Mouse (Mus musculus) lung, postnatal 0 days (tissue): ENCODE data around the gene Slc35e3. TPM values are rescaled to one million over a fixed set of nuclear protein-coding genes. Genes with fewer than 3 reads are reported as not detected.

Experiments used
- ATAC-seq: fragments of 200-750 bp; cut with Nextera tagmentation; 2 replicates; pipeline ENCODE4 v1.8.0; 2017; ENCODE audit warnings: moderate library complexity
- DNase-seq: peaks from one replicate; pipeline ENCODE4 v3.0.0-alpha.2; 2016; ENCODE audit warnings: low spot score
- H3K27ac ChIP-seq: fragments of 300-500 bp; sonication (generic); 2 replicates; pipeline ENCODE4 v1.5.1; 2014; ENCODE audit warnings: antibody characterized with exemption, mild to moderate bottlenecking, low read length, mixed read lengths
- H3K27me3 ChIP-seq: fragments of 300-500 bp; sonication (generic); replicated peaks from 2 replicates; pipeline ENCODE4 v1.6.1; 2014; ENCODE audit warnings: low read length, mixed read lengths; ENCODE audit not compliant: insufficient read depth
- H3K36me3 ChIP-seq: fragments of 300-500 bp; sonication (generic); 2 replicates; pipeline ENCODE4 v1.6.1; 2014; ENCODE audit warnings: low read length, mixed read lengths; ENCODE audit not compliant: insufficient read depth
- H3K4me1 ChIP-seq: fragments of 300-500 bp; sonication (generic); 2 replicates; pipeline ENCODE4 v1.6.1; 2014; ENCODE audit warnings: antibody characterized with exemption, low read depth, low read length, mixed read lengths; ENCODE audit not compliant: insufficient read depth
- H3K4me2 ChIP-seq: fragments of 300-500 bp; sonication (generic); replicated peaks from 2 replicates; pipeline ENCODE4 v1.6.1; 2014; ENCODE audit warnings: low read depth, mild to moderate bottlenecking, low read length, moderate library complexity, mixed read lengths
- H3K4me3 ChIP-seq: fragments of 300-500 bp; sonication (generic); 2 replicates; pipeline ENCODE4 v1.5.1; 2014; ENCODE audit warnings: low read depth, low read length
- H3K9ac ChIP-seq: fragments of 300-500 bp; sonication (generic); replicated peaks from 2 replicates; pipeline ENCODE4 v1.6.1; 2014; ENCODE audit warnings: low read depth, mild to moderate bottlenecking
- H3K9me3 ChIP-seq: fragments of 300-500 bp; sonication (generic); 2 replicates; pipeline ENCODE4 v1.6.1; 2016; ENCODE audit warnings: low read length, mixed read lengths
- CTCF ChIP-seq: IDR thresholded peaks from 2 replicates; pipeline ENCODE4 v1.5.1; 2016; ENCODE audit warnings: antibody characterized with exemption, mild to moderate bottlenecking
- EP300 ChIP-seq: IDR thresholded peaks from 2 replicates; pipeline ENCODE4 v1.6.1; 2016; ENCODE audit warnings: antibody characterized with exemption, mild to moderate bottlenecking, control low read depth
- WGBS: fragments of 180-500 bp; shearing (Covaris S2); extraction: QIAGEN DNeasy Blood & Tissue Kit; methylation state at CpG from one replicate; pipeline ENCODE4 v1.1.7; 2014; 5-methylcytosine and 5-hydroxymethylcytosine counted together
- polyA plus RNA-seq: library from polyadenylated mRNA; unstranded; fragments of >200 nt; fragmentation: Nextera tagmentation; extraction: Ambion mirVana; gene quantifications from 2 replicates; pipeline ENCODE4 v1.2.1, GENCODE M21; 2015

Gene Slc35e3
- 16.7 and 17.2 TPM in 2 replicates for polyA plus RNA-seq

GRCm38 (mm10) chr10:117746297-117746883 lies at the start of gene Slc35e3:
Slc35e3 (minus strand) TSS chr10:117746365.
- Histone ChIP-seq H3K9me3 (no peaks in the 10 kb centered on the region), H3K4me1 (no peaks in the 10 kb centered on the region), H3K4me3 (peak within 1 kb of the TSS; percentile 44), H3K9ac (peak within 1 kb of the TSS; percentile 34), H3K4me2 (peak within 1 kb of the TSS; percentile 69), H3K27me3 (no peaks in the 10 kb centered on the region), H3K36me3 (peaks cover 6% of the 10 kb centered on the region; the same call in 1 of the 2 replicates), H3K27ac (no peak within 1 kb of the TSS; the same call in 1 of the 2 replicates)
- 13% methylated on average over 39 of the region's 46 CpGs for WGBS
- ATAC-seq (peak; percentile 98), DNase-seq (peak; percentile 97)
- TF ChIP-seq CTCF (no peak), EP300 (no peak)

GRCm38 (mm10) chr10:117795206-117795605 lies 49.0 kb upstream of the Slc35e3 start:
- H3K9me3 ChIP-seq, result no peaks in the 10 kb centered on the region
- no peak overlapping the region for H3K9ac ChIP-seq
- H3K27me3 ChIP-seq, result no peaks in the 10 kb centered on the region
- ATAC-seq (no peak), DNase-seq (no peak)
- H3K4me1 ChIP-seq, result peaks cover 5% of the 10 kb centered on the region; the same call in 1 of the 2 replicates
- no peak overlapping the region for H3K4me2 ChIP-seq
- H3K4me3 ChIP-seq, result no peak overlapping the region
- H3K27ac ChIP-seq, result no peak overlapping the region
- 64% methylated on average over 4 of the region's 4 CpGs for WGBS
- H3K36me3 ChIP-seq, result no peaks in the 10 kb centered on the region
- no peak for TF ChIP-seq EP300
- no peak for TF ChIP-seq CTCF

- TF ChIP-seq EP300 (no peak), CTCF (no peak)
- DNase-seq, result no peak
- no peaks in the 10 kb centered on the region for H3K27me3 ChIP-seq
- H3K27ac ChIP-seq, result peak overlapping the region; percentile 83
- no peaks in the 10 kb centered on the region for H3K9me3 ChIP-seq
- no peaks in the 10 kb centered on the region for H3K36me3 ChIP-seq
- peaks cover 5% of the 10 kb centered on the region; the same call in 1 of the 2 replicates for H3K4me1 ChIP-seq
- no peak for ATAC-seq
- H3K4me2 ChIP-seq, result no peak overlapping the region
- WGBS, result 64% methylated on average over 11 of the region's 11 CpGs
- H3K9ac ChIP-seq, result no peak overlapping the region
- H3K4me3 ChIP-seq, result no peak overlapping the region
Measured at GRCm38 (mm10) chr10:117793436-117794030, 47.4 kb upstream of the Slc35e3 start.

GRCm38 (mm10) chr10:117792141-117793091 lies 46.3 kb upstream of the Slc35e3 start, which contains the start of gene Nup107:
Nup107 (minus strand) TSS chr10:117792705.
- DNase-seq, result peak; percentile 99
- WGBS, result 1% methylated on average over 75 of the region's 75 CpGs

GRCm38 (mm10) chr10:117791171-117791470 lies 45.0 kb upstream of the Slc35e3 start:
- Histone ChIP-seq H3K4me3 (no peak overlapping the region), H3K4me2 (no peak overlapping the region), H3K27me3 (no peaks in the 10 kb centered on the region), H3K4me1 (peaks cover 5% of the 10 kb centered on the region; the same call in 1 of the 2 replicates), H3K27ac (no peak overlapping the region), H3K36me3 (no peaks in the 10 kb centered on the region; the same call in 1 of the 2 replicates), H3K9me3 (no peaks in the 10 kb centered on the region), H3K9ac (no peak overlapping the region)
- DNase-seq (no peak), ATAC-seq (no peak)
- TF ChIP-seq EP300 (no peak), CTCF (no peak)
- 68% methylated on average over 2 of the region's 2 CpGs for WGBS

More at GRCm38 (mm10) chr10:117792141-117793091, 46.3 kb upstream of the Slc35e3 start, which contains the start of gene Nup107:
- Histone ChIP-seq H3K9ac (peak within 1 kb of the TSS; percentile 73), H3K9me3 (no peaks in the 10 kb centered on the region), H3K36me3 (no peaks in the 10 kb centered on the region), H3K4me1 (peaks cover 5% of the 10 kb centered on the region; the same call in 1 of the 2 replicates), H3K4me2 (peak within 1 kb of the TSS; percentile 80), H3K27ac (peak within 1 kb of the TSS; percentile 83), H3K27me3 (no peaks in the 10 kb centered on the region), H3K4me3 (peak within 1 kb of the TSS; percentile 84)
- peak; percentile 98 for ATAC-seq
- TF ChIP-seq EP300 (no peak), CTCF (0 out of 2 replicates have a peak, but pooled peaks have one; percentile 6)
